Mouse (Mus musculus) bone marrow macrophage, adult 2 months (primary cell): Measurements from ENCODE around the gene Gm20716.

Experiments
- CTCF ChIP-seq: IDR thresholded peaks from 2 replicates; pipeline ENCODE4 v1.5.1; 2012; ENCODE audit warnings: low read depth, mild to moderate bottlenecking, low read length, moderate library complexity
- POLR2A ChIP-seq: IDR thresholded peaks from 2 replicates; pipeline ENCODE4 v1.6.1; 2012; ENCODE audit warnings: mild to moderate bottlenecking, low read depth, low read length, borderline replicate concordance

GRCm38 (mm10) chr2:168253822-168254221, 23.7 kb upstream of the Gm20716 start:
- no peak for TF ChIP-seq CTCF
- TF ChIP-seq POLR2A: no peak
